Mouse (Mus musculus) thymus, postnatal 14 days (tissue): ENCODE measurements around the gene Gm5105.

Experiments used
- DNase-seq: peaks from one replicate; pipeline ENCODE4 v3.0.0; 2021

Gm5105 gene

DNA sequence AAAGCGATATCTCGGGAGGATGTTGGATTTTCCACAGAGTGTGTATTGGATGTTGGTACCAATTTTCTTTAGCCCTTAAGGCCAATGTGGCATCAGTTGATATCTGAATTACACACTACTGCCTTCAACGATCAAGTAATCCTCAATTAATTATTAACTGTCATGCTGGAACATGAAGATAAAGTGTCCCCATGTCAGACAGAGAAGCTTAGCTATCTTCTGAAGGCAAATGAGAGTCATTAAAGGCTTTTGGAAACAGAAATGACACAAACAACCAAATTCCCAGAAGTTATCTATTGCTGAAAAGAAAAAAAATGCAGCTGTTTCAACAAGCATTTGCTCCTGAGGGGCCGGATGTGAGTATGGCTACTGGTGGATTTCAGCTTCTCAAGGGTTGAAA is 45.2 kb downstream of the Gm5105 start:
- no peak for DNase-seq

GRCm38 (mm10) chr3:138016810-138017209 is 50.4 kb downstream of the Gm5105 start:
- no peak for DNase-seq

- no peak for DNase-seq
These were observed 52.5 kb downstream of the Gm5105 start for GRCm38 (mm10) chr3:138014725-138015124.

DNA sequence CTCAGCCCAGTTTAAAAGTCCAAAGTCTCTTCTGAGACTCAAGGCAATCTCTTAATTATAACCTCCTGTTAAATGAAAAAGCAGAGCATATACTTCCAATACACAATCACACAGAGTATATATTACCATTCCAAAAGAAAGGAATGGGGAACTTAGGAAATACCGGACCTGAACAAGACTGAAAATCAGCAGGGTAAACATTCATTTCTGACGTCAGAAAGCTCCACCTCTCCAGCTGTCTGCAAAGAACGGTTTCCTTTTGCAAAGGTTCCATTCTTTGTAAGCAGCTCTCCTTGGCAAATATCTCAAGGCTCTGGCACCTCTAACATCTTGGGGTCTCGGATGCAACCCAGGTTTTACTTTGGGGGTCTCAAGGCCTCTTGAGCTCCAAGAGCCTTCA is 54.8 kb downstream of the Gm5105 start:
- DNase-seq: no peak

DNA sequence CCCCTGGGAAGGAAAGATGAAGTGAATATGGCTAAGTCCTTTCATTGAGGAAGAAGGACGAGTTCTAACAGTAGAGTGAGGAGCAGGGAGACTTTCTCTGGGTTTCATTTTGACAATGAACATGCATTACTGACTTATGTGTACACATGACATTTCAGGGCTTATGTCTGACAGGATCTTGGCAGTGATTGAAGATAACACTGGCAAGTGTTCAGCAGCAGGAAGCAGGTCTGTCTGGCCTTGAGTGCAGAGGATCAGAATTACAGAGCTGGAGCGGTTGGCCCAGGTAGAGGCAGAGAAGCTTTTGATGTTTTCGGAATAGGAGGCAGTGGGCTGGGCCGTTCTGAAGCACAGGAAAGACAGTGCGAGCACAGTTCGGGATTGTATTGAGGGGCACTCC is 59.0 kb downstream of the Gm5105 start:
- no peak for DNase-seq

DNA sequence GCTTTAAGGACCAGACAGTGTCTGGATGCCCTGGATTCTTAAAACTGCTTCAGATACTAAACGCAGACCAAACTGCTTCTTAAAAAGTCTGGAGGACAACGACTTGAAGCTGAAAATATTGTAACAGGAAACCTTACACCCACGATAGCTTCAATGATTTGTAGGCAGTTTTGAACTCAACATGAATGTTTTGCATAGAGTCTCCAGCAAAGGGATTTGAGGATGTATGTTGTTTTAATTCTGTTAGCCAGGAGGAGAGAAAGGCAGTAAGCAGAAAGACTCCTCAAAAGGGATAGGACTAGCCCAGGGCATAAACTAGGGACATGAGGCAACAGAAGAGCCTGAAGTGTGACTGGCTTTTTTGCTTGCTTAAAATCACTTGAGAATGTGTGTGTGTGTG is 60.3 kb downstream of the Gm5105 start:
- DNase-seq: no peak

- DNase-seq: no peak
These were observed 63.9 kb downstream of the Gm5105 start for GRCm38 (mm10) chr3:138003264-138003663.

DNA sequence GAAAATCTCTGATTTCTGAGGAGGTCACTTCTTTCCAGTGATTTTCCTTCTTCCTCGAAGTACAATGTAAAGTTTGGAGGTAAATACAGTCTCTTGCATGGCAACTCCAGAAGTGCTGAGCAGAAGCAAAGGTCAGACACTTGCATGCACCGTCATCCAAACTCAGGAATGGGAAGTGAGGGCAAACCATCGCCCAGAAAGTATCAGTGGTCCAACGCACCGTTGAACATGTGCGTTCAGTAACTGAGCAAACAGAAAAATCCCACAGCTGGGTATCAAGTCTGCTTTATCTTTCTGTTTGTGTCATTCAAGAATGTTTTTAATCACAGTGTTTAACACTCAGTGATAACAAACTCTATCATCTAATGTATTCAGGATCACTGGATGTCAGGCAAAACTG is 64.6 kb downstream of the Gm5105 start:
- no peak for DNase-seq

- no peak for DNase-seq
These were observed 65.3 kb downstream of the Gm5105 start for GRCm38 (mm10) chr3:138001865-138002264.

- DNase-seq: no peak
These were observed 66.5 kb downstream of the Gm5105 start for GRCm38 (mm10) chr3:138000724-138001069.

DNA sequence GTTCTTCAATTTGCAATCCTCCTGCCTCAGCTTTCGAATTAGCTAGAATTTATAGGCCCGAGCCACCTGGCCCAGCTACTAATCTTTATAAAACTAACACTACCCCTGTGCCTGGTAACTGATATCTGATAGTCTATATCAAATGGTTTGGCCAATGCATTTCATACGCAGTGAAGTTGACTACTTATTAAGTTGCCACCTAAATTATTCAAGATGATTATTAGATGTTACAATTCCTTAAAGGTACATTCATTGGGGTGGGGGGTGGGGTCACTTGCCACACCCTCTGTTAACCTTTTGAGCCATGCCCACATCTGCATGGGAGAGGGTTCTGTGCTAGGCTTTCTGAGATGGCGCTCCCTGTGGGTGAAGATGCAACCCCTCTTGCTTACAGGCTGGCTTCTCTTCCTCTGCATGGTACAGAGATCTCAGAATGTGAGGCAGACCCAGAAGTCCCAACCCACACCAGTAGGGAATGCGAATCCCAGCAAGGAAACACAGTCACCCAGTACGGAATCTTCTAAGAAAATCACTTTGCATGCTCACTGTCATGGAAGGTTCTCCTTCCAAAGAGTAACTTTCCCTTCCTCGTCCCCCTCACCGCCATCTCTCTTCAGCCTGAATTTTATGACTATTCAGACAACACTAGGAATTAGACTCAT is 67.0 kb downstream of the Gm5105 start:
- no peak for DNase-seq

- DNase-seq: no peak
These were observed 67.9 kb downstream of the Gm5105 start for GRCm38 (mm10) chr3:137999224-137999790.
